Mouse (Mus musculus): Measurements from ENCODE around the gene Gm49027. TPM values are rescaled to one million over a fixed set of nuclear protein-coding genes. Genes with fewer than 3 reads are reported as not detected.
A peak's percentile ranks its signal among the peaks of the same experiment; 100 is the strongest.
"Not testable (repeated sequence)": the region's sequence is repeated elsewhere in the genome, so short reads cannot be mapped to it uniquely, and the experiment has no call there.

The Gm49027 gene
- polyA plus RNA-seq, 1 experiment from 2014 or later = 2.3 TPM

GRCm38 (mm10) chr5:123511426-123511825 is 13.9 kb downstream of the Gm49027 start:
- not testable (repeated sequence) for H3K27ac ChIP-seq (ENCODE audit: low read depth, low read length); H3K4me3 ChIP-seq (ENCODE audit: low read depth, low read length); H3K4me2 ChIP-seq (ENCODE audit: low read length); DNase-seq (ENCODE audit: low spot score); H3K27me3 ChIP-seq (replicated peaks; ENCODE audit: control insufficient read depth, insufficient read depth, low read length); H3K9me3 ChIP-seq (replicated peaks; ENCODE audit: control insufficient read depth, low read length); ATAC-seq; H3K4me1 ChIP-seq (ENCODE audit: control insufficient read depth, insufficient read depth, low read length); H3K9ac ChIP-seq (ENCODE audit: low read length)
- 70% methylated on average over 3 of the region's 3 CpGs for WGBS
- H3K36me3 ChIP-seq (ENCODE audit: control insufficient read depth, insufficient read depth, low read length) = peaks cover 46% of the 10 kb centered on the region

- Histone ChIP-seq H3K27me3 (replicated peaks; ENCODE audit: control insufficient read depth, insufficient read depth, low read length) (no peaks in the 10 kb centered on the region), H3K4me2 (ENCODE audit: low read length) (peak within 1 kb of the TSS; percentile 81; the same call in 1 of the 2 replicates), H3K4me3 (ENCODE audit: low read depth, low read length) (no peak within 1 kb of the TSS), H3K9me3 (replicated peaks; ENCODE audit: control insufficient read depth, low read length) (no peaks in the 10 kb centered on the region), H3K9ac (ENCODE audit: low read length) (no peak within 1 kb of the TSS), H3K36me3 (ENCODE audit: control insufficient read depth, insufficient read depth, low read length) (peaks cover 34% of the 10 kb centered on the region), H3K27ac (ENCODE audit: low read depth, low read length) (no peak within 1 kb of the TSS), H3K4me1 (ENCODE audit: control insufficient read depth, insufficient read depth, low read length) (peaks cover 4% of the 10 kb centered on the region)
- ATAC-seq = no peak
- WGBS = 90% methylated on average over 5 of the region's 5 CpGs
- DNase-seq (ENCODE audit: low spot score) = no peak
These were observed 15.1 kb downstream of the Gm49027 start, which contains the start of gene B3gnt4 for GRCm38 (mm10) chr5:123510160-123510559. Gene B3gnt4, plus strand, starts transcription at chr5:123510460.

- H3K4me1 ChIP-seq (ENCODE audit: control insufficient read depth, insufficient read depth, low read length) = peaks cover 4% of the 10 kb centered on the region
- H3K4me3 ChIP-seq (ENCODE audit: low read depth, low read length) = peak overlapping the region; percentile 56
- no peak overlapping the region for H3K27ac ChIP-seq (ENCODE audit: low read depth, low read length)
- peak; percentile 21 for DNase-seq (ENCODE audit: low spot score)
- peak overlapping the region; percentile 81 for H3K4me2 ChIP-seq (ENCODE audit: low read length)
- H3K36me3 ChIP-seq (ENCODE audit: control insufficient read depth, insufficient read depth, low read length) = peaks cover 22% of the 10 kb centered on the region
- H3K27me3 ChIP-seq (replicated peaks; ENCODE audit: control insufficient read depth, insufficient read depth, low read length) = no peaks in the 10 kb centered on the region
- WGBS = 6% methylated on average over 12 of the region's 12 CpGs
- no peak for ATAC-seq
- H3K9ac ChIP-seq (ENCODE audit: low read length) = peak overlapping the region; percentile 68
- no peaks in the 10 kb centered on the region for H3K9me3 ChIP-seq (replicated peaks; ENCODE audit: control insufficient read depth, low read length)
These were observed 16.4 kb downstream of the Gm49027 start for GRCm38 (mm10) chr5:123508921-123509320.

- Histone ChIP-seq H3K9me3 (replicated peaks; ENCODE audit: control insufficient read depth, low read length) (no peaks in the 10 kb centered on the region), H3K9ac (ENCODE audit: low read length) (peak overlapping the region; percentile 68), H3K4me1 (ENCODE audit: control insufficient read depth, insufficient read depth, low read length) (peaks cover 4% of the 10 kb centered on the region), H3K27me3 (replicated peaks; ENCODE audit: control insufficient read depth, insufficient read depth, low read length) (no peaks in the 10 kb centered on the region), H3K4me3 (ENCODE audit: low read depth, low read length) (peak overlapping the region; percentile 56), H3K27ac (ENCODE audit: low read depth, low read length) (no peak overlapping the region; the same call in 1 of the 2 replicates), H3K36me3 (ENCODE audit: control insufficient read depth, insufficient read depth, low read length) (peaks cover 22% of the 10 kb centered on the region), H3K4me2 (ENCODE audit: low read length) (peak overlapping the region; percentile 81)
- WGBS = 1% methylated on average over 57 of the region's 59 CpGs
- DNase-seq (ENCODE audit: low spot score) (peak; percentile 97), ATAC-seq (peak; percentile 95)
These were observed 17.2 kb downstream of the Gm49027 start for GRCm38 (mm10) chr5:123507936-123508723.

- Histone ChIP-seq H3K36me3 (ENCODE audit: control insufficient read depth, insufficient read depth, low read length) (no peaks in the 10 kb centered on the region), H3K4me2 (ENCODE audit: low read length) (no peak overlapping the region), H3K4me1 (ENCODE audit: control insufficient read depth, insufficient read depth, low read length) (no peaks in the 10 kb centered on the region; the same call in 1 of the 2 replicates), H3K9ac (ENCODE audit: low read length) (no peak overlapping the region), H3K4me3 (ENCODE audit: low read depth, low read length) (no peak overlapping the region), H3K27me3 (replicated peaks; ENCODE audit: control insufficient read depth, insufficient read depth, low read length) (no peaks in the 10 kb centered on the region), H3K9me3 (replicated peaks; ENCODE audit: control insufficient read depth, low read length) (no peaks in the 10 kb centered on the region), H3K27ac (ENCODE audit: low read depth, low read length) (no peak overlapping the region)
- ATAC-seq = no peak
- WGBS = 88% methylated on average over 4 of the region's 4 CpGs
- no peak for DNase-seq (ENCODE audit: low spot score)
These were observed 23.3 kb downstream of the Gm49027 start for GRCm38 (mm10) chr5:123501973-123502372.

GRCm38 (mm10) chr5:123499717-123500116 is 25.6 kb downstream of the Gm49027 start:
- no peak overlapping the region for H3K27ac ChIP-seq (ENCODE audit: low read depth, low read length)
- 43% methylated on average over 4 of the region's 4 CpGs for WGBS
- H3K27me3 ChIP-seq (replicated peaks; ENCODE audit: control insufficient read depth, insufficient read depth, low read length) = no peaks in the 10 kb centered on the region
- H3K36me3 ChIP-seq (ENCODE audit: control insufficient read depth, insufficient read depth, low read length) = no peaks in the 10 kb centered on the region
- DNase-seq (ENCODE audit: low spot score) (peak; percentile 50), ATAC-seq (no peak)
- H3K9ac ChIP-seq (ENCODE audit: low read length) = no peak overlapping the region
- no peaks in the 10 kb centered on the region for H3K9me3 ChIP-seq (replicated peaks; ENCODE audit: control insufficient read depth, low read length)
- H3K4me1 ChIP-seq (ENCODE audit: control insufficient read depth, insufficient read depth, low read length) = no peaks in the 10 kb centered on the region; the same call in 1 of the 2 replicates
- H3K4me2 ChIP-seq (ENCODE audit: low read length) = no peak overlapping the region
- H3K4me3 ChIP-seq (ENCODE audit: low read depth, low read length) = no peak overlapping the region

- H3K27me3 ChIP-seq (replicated peaks; ENCODE audit: control insufficient read depth, insufficient read depth, low read length) = no peaks in the 10 kb centered on the region
- no peak overlapping the region for H3K4me2 ChIP-seq (ENCODE audit: low read length)
- no peaks in the 10 kb centered on the region for H3K9me3 ChIP-seq (replicated peaks; ENCODE audit: control insufficient read depth, low read length)
- H3K9ac ChIP-seq (ENCODE audit: low read length) = no peak overlapping the region
- no peak for ATAC-seq
- WGBS = 78% methylated on average over 9 of the region's 9 CpGs
- H3K27ac ChIP-seq (ENCODE audit: low read depth, low read length) = no peak overlapping the region
- no peaks in the 10 kb centered on the region for H3K36me3 ChIP-seq (ENCODE audit: control insufficient read depth, insufficient read depth, low read length)
- 0 out of 2 replicates have a peak, but pooled peaks cover 4% of the 10 kb centered on the region for H3K4me1 ChIP-seq (ENCODE audit: control insufficient read depth, insufficient read depth, low read length)
- no peak for DNase-seq (ENCODE audit: low spot score)
- no peak overlapping the region for H3K4me3 ChIP-seq (ENCODE audit: low read depth, low read length)
These were observed 35.4 kb downstream of the Gm49027 start for GRCm38 (mm10) chr5:123489935-123490334.

GRCm38 (mm10) chr5:123489112-123489785 is 36.0 kb downstream of the Gm49027 start, which contains the start of the genes Lrrc43 and Il31:
Gene Lrrc43, plus strand, starts transcription at chr5:123489305.
Gene Il31, minus strand, starts transcription at chr5:123489489.
- no peaks in the 10 kb centered on the region for H3K9me3 ChIP-seq (replicated peaks; ENCODE audit: control insufficient read depth, low read length)
- peak within 1 kb of the TSS; percentile 50 for H3K4me2 ChIP-seq (ENCODE audit: low read length)
- 6% methylated on average over 25 of the region's 25 CpGs for WGBS
- ATAC-seq (no peak), DNase-seq (ENCODE audit: low spot score) (peak; percentile 69)
- 0 out of 2 replicates have a peak, but pooled peaks cover 4% of the 10 kb centered on the region for H3K4me1 ChIP-seq (ENCODE audit: control insufficient read depth, insufficient read depth, low read length)
- peak within 1 kb of the TSS; percentile 11; the same call in 1 of the 2 replicates for H3K4me3 ChIP-seq (ENCODE audit: low read depth, low read length)
- no peaks in the 10 kb centered on the region for H3K36me3 ChIP-seq (ENCODE audit: control insufficient read depth, insufficient read depth, low read length)
- H3K27ac ChIP-seq (ENCODE audit: low read depth, low read length) = no peak within 1 kb of the TSS
- peak within 1 kb of the TSS; percentile 25; the same call in 1 of the 2 replicates for H3K9ac ChIP-seq (ENCODE audit: low read length)
- no peaks in the 10 kb centered on the region for H3K27me3 ChIP-seq (replicated peaks; ENCODE audit: control insufficient read depth, insufficient read depth, low read length)
